Mouse (Mus musculus) stomach, postnatal 0 days (tissue): ENCODE data around the gene Ptpn23. TPM values are rescaled to one million over a fixed set of nuclear protein-coding genes. Genes with fewer than 3 reads are reported as not detected.

Source experiments
- ATAC-seq: fragments of 200-750 bp; cut with Nextera tagmentation; 2 replicates; pipeline ENCODE4 v1.8.0; 2017; ENCODE audit not compliant: low FRiP score, low TSS enrichment
- DNase-seq: peaks from one replicate; pipeline ENCODE4 v3.0.0-alpha.2; 2016; ENCODE audit warnings: low spot score
- H3K27ac ChIP-seq: fragments of 300-500 bp; sonication (generic); replicated peaks from 2 replicates; pipeline ENCODE4 v1.5.1; 2014; ENCODE audit warnings: mild to moderate bottlenecking, control low read depth
- H3K27me3 ChIP-seq: fragments of 300-500 bp; sonication (generic); 2 replicates; pipeline ENCODE4 v1.6.1; 2014; ENCODE audit warnings: low read length; ENCODE audit not compliant: control insufficient read depth, insufficient read depth
- H3K36me3 ChIP-seq: fragments of 300-500 bp; sonication (generic); 2 replicates; pipeline ENCODE4 v1.6.1; 2014; ENCODE audit warnings: low read length, mixed read lengths; ENCODE audit not compliant: control insufficient read depth, insufficient read depth
- H3K4me1 ChIP-seq: fragments of 300-500 bp; sonication (generic); replicated peaks from 2 replicates; pipeline ENCODE4 v1.6.1; 2014; ENCODE audit warnings: antibody characterized with exemption; ENCODE audit not compliant: control insufficient read depth, insufficient read depth
- H3K4me2 ChIP-seq: fragments of 300-500 bp; sonication (generic); replicated peaks from 2 replicates; pipeline ENCODE4 v1.6.1; 2014; ENCODE audit warnings: low read depth, mild to moderate bottlenecking, control low read depth, moderate library complexity
- H3K4me3 ChIP-seq: fragments of 300-500 bp; sonication (generic); 2 replicates; pipeline ENCODE4 v1.5.1; 2014; ENCODE audit warnings: low read depth, low read length, control low read depth
- H3K9ac ChIP-seq: fragments of 300-500 bp; sonication (generic); 2 replicates; pipeline ENCODE4 v1.6.1; 2014; ENCODE audit warnings: mild to moderate bottlenecking, low read length, control low read depth, mixed read lengths
- H3K9me3 ChIP-seq: fragments of 300-500 bp; sonication (generic); 2 replicates; pipeline ENCODE4 v1.6.1; 2016; ENCODE audit warnings: low read length; ENCODE audit not compliant: control insufficient read depth
- CTCF ChIP-seq: IDR thresholded peaks from 2 replicates; pipeline ENCODE4 v1.5.1; 2016; ENCODE audit warnings: antibody characterized with exemption, low read depth, mild to moderate bottlenecking, moderate library complexity
- EP300 ChIP-seq: optimal IDR thresholded peaks from 2 replicates; pipeline ENCODE3; 2016; ENCODE audit warnings: antibody characterized with exemption
- WGBS: fragments of 180-500 bp; shearing (Covaris S2); extraction: QIAGEN DNeasy Blood & Tissue Kit; methylation state at CpG from one replicate; pipeline ENCODE4 v1.1.7; 2014; 5-methylcytosine and 5-hydroxymethylcytosine counted together
- polyA plus RNA-seq: library from polyadenylated mRNA; unstranded; fragments of >200 nt; fragmentation: Nextera tagmentation; extraction: Ambion mirVana; gene quantifications from 2 replicates; pipeline ENCODE4 v1.2.1, GENCODE M21; 2015

Ptpn23 gene
- polyA plus RNA-seq, 1 experiment from 2014 or later: 7.8 TPM

GRCm38 (mm10) chr9:110393295-110393694, 14.7 kb downstream of the Ptpn23 start:
- 88% methylated on average over 4 of the region's 4 CpGs for WGBS
- ATAC-seq: no peak

GRCm38 (mm10) chr9:110390843-110391242, 17.2 kb downstream of the Ptpn23 start:
- no peak overlapping the region for H3K27ac ChIP-seq
- ATAC-seq (no peak), DNase-seq (no peak)
- no peaks in the 10 kb centered on the region for H3K27me3 ChIP-seq
- no peak overlapping the region for H3K4me2 ChIP-seq
- no peak for TF ChIP-seq CTCF
- TF ChIP-seq EP300: no peak
- no peak overlapping the region for H3K9ac ChIP-seq
- H3K4me1 ChIP-seq: no peaks in the 10 kb centered on the region
- H3K36me3 ChIP-seq: peaks cover 51% of the 10 kb centered on the region
- no peak overlapping the region for H3K4me3 ChIP-seq
- WGBS: 95% methylated on average over 3 of the region's 3 CpGs
- no peaks in the 10 kb centered on the region for H3K9me3 ChIP-seq

More at GRCm38 (mm10) chr9:110393295-110393694, 14.7 kb downstream of the Ptpn23 start:
- DNase-seq: no peak
- no peak overlapping the region for H3K27ac ChIP-seq
- no peak overlapping the region for H3K9ac ChIP-seq
- peaks cover 42% of the 10 kb centered on the region for H3K36me3 ChIP-seq
- TF ChIP-seq CTCF: no peak
- TF ChIP-seq EP300: no peak
- H3K27me3 ChIP-seq: no peaks in the 10 kb centered on the region
- H3K9me3 ChIP-seq: no peaks in the 10 kb centered on the region
- no peak overlapping the region for H3K4me3 ChIP-seq
- H3K4me2 ChIP-seq: no peak overlapping the region
- H3K4me1 ChIP-seq: no peaks in the 10 kb centered on the region

GRCm38 (mm10) chr9:110388011-110388410, 20.0 kb downstream of the Ptpn23 start:
- H3K27ac ChIP-seq: no peak overlapping the region
- no peak overlapping the region for H3K9ac ChIP-seq
- TF ChIP-seq EP300 (no peak), CTCF (no peak)
- H3K4me1 ChIP-seq: no peaks in the 10 kb centered on the region
- H3K36me3 ChIP-seq: peaks cover 54% of the 10 kb centered on the region
- no peaks in the 10 kb centered on the region for H3K9me3 ChIP-seq
- ATAC-seq (no peak), DNase-seq (no peak)
- H3K4me2 ChIP-seq: no peak overlapping the region
- H3K4me3 ChIP-seq: no peak overlapping the region
- H3K27me3 ChIP-seq: no peaks in the 10 kb centered on the region
- 97% methylated on average over 7 of the region's 7 CpGs for WGBS

- H3K36me3 ChIP-seq: peaks cover 41% of the 10 kb centered on the region
These were observed 23.6 kb downstream of the Ptpn23 start for GRCm38 (mm10) chr9:110384369-110384929.

GRCm38 (mm10) chr9:110381292-110381691, 26.7 kb downstream of the Ptpn23 start:
- Histone ChIP-seq H3K27ac (no peak overlapping the region), H3K4me1 (no peaks in the 10 kb centered on the region), H3K9me3 (no peaks in the 10 kb centered on the region), H3K4me2 (no peak overlapping the region), H3K9ac (no peak overlapping the region), H3K4me3 (no peak overlapping the region), H3K27me3 (no peaks in the 10 kb centered on the region), H3K36me3 (peaks cover 26% of the 10 kb centered on the region)
- ATAC-seq (no peak), DNase-seq (no peak)
- no peak for TF ChIP-seq EP300
- TF ChIP-seq CTCF: no peak
- 72% methylated on average over 12 of the region's 12 CpGs for WGBS

More at GRCm38 (mm10) chr9:110384369-110384929, 23.6 kb downstream of the Ptpn23 start:
- Histone ChIP-seq H3K4me2 (no peak overlapping the region), H3K4me1 (no peaks in the 10 kb centered on the region), H3K27me3 (no peaks in the 10 kb centered on the region), H3K4me3 (no peak overlapping the region), H3K9ac (no peak overlapping the region), H3K9me3 (no peaks in the 10 kb centered on the region), H3K27ac (no peak overlapping the region)
- no peak for TF ChIP-seq EP300
- TF ChIP-seq CTCF: no peak
- ATAC-seq (no peak), DNase-seq (no peak)
- WGBS: 86% methylated on average over 7 of the region's 7 CpGs

- H3K4me1 ChIP-seq: no peaks in the 10 kb centered on the region
- H3K9me3 ChIP-seq: no peaks in the 10 kb centered on the region
- H3K36me3 ChIP-seq: peaks cover 25% of the 10 kb centered on the region
- no peak overlapping the region for H3K27ac ChIP-seq
- ATAC-seq (peak; percentile 47; the same call in 1 of the 2 replicates), DNase-seq (peak; percentile 50)
- TF ChIP-seq CTCF: no peak
- TF ChIP-seq EP300: no peak
- WGBS: 42% methylated on average over 21 of the region's 21 CpGs
- no peak overlapping the region for H3K9ac ChIP-seq
- no peak overlapping the region for H3K4me3 ChIP-seq
- H3K27me3 ChIP-seq: no peaks in the 10 kb centered on the region
- H3K4me2 ChIP-seq: no peak overlapping the region
These were observed 27.4 kb downstream of the Ptpn23 start for GRCm38 (mm10) chr9:110380662-110381061.
